Comparison of ENCODE assay signal across 18 mouse cellular contexts in the genomic region with DNA sequence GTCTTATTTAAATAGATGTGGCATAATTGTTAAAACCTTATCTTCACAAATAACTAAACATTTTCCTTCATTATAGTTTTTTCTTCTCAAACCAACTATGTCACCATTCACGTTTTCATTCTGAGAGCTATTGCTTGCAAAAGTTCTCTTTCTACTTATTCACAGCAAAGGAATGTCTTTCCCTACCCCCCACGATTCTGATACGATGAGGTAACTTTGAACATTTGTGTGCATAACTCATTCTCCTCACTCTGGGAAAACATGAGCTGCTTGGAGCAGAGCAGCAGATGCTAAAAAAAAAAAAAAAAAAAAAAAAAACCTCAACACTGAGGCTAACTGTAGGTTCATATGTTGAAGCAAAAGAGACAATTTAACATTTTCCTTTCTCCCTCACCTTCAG.
DNase-seq lines count a peak whose midpoint lies in the region; ATAC-seq and TF ChIP-seq lines count a peak whose summit lies in the region.
"Had no signal": no experiment of that assay in that cellular context is flagged by ENCODE, and none has a peak within 500 bp of the region (broad histone marks: within the 10 kb centered on the region; RNA-seq: fewer than 3 reads in every experiment).

No protein-coding gene starts in this region.

- peak; percentile 30 for DNase-seq in embryo, embryonic 11 days
- no peak for DNase-seq in embryo, embryonic 10.5 days (ENCODE audit: low spot score)
- DNase-seq in layer of hippocampus, adult 9-11 months = peak; percentile 10
- no peak for DNase-seq in layer of hippocampus, adult 11-12 months (ENCODE audit: low spot score)
- DNase-seq in fibroblast of lung, adult 2 months (ENCODE audit: low read depth) = peak; percentile 81
- peak; percentile 52 for DNase-seq in skeletal muscle tissue, adult 2 months (ENCODE audit: low read depth, low spot score)
- no peak for DNase-seq in midbrain, postnatal 0 days (ENCODE audit: low spot score)
- no peak for DNase-seq in urinary bladder, adult 2 months (ENCODE audit: low spot score)
- DNase-seq: cerebellum, adult 9-10 months; kidney, adult 11 months; thymus, postnatal 14 days had no signal

- no peak overlapping the region for H3K27ac ChIP-seq in midbrain, postnatal 0 days (ENCODE audit: low read depth, low read length)
- H3K27ac ChIP-seq: heart, embryonic 13.5 days; hindbrain, embryonic 12.5 days; layer of hippocampus, adult 2 months; limb, embryonic 15.5 days; midbrain, embryonic 15.5 days had no signal

- no peak overlapping the region for H3K4me2 ChIP-seq in midbrain, postnatal 0 days (ENCODE audit: low read depth, low read length, poor library complexity, severe bottlenecking)
- H3K4me2 ChIP-seq: heart, embryonic 13.5 days; hindbrain, embryonic 12.5 days; limb, embryonic 15.5 days; midbrain, embryonic 15.5 days had no signal

- no peaks in the 10 kb centered on the region for H3K4me1 ChIP-seq in midbrain, postnatal 0 days (ENCODE audit: insufficient read depth, low read length)
- H3K4me1 ChIP-seq: heart, embryonic 13.5 days; limb, embryonic 15.5 days; midbrain, embryonic 15.5 days had no signal

- WGBS in midbrain, postnatal 0 days = 74% methylated on average over 3 of the region's 3 CpGs

- H3K9ac ChIP-seq in midbrain, postnatal 0 days (replicated peaks; ENCODE audit: low read length, poor library complexity, severe bottlenecking) = no peak overlapping the region
- H3K9ac ChIP-seq: heart, embryonic 13.5 days; hindbrain, embryonic 12.5 days; limb, embryonic 15.5 days; midbrain, embryonic 15.5 days had no signal

- no peaks in the 10 kb centered on the region for H3K27me3 ChIP-seq in midbrain, postnatal 0 days (ENCODE audit: insufficient read depth, low read length)
- H3K27me3 ChIP-seq: heart, embryonic 13.5 days; hindbrain, embryonic 12.5 days; limb, embryonic 15.5 days; midbrain, embryonic 15.5 days had no signal

- no peaks in the 10 kb centered on the region for H3K9me3 ChIP-seq in midbrain, postnatal 0 days (ENCODE audit: low read length)
- H3K9me3 ChIP-seq: G1E; heart, embryonic 13.5 days; hindbrain, embryonic 12.5 days; limb, embryonic 15.5 days; midbrain, embryonic 15.5 days had no signal

- no peaks in the 10 kb centered on the region for H3K36me3 ChIP-seq in midbrain, postnatal 0 days (ENCODE audit: insufficient read depth, low read length)
- H3K36me3 ChIP-seq: G1E; heart, embryonic 13.5 days; hindbrain, embryonic 12.5 days; limb, embryonic 15.5 days; midbrain, embryonic 15.5 days had no signal

- TF ChIP-seq CTCF in midbrain, postnatal 0 days (IDR thresholded peaks at IDR 0.05) = no peak

- no peak for ATAC-seq in midbrain, postnatal 0 days (ENCODE audit: low FRiP score)
- ATAC-seq: activated CD4-positive, CD25-positive, alpha-beta regulatory T cell, adult 4 months; midbrain, embryonic 15.5 days had no signal

- H3K4me3 ChIP-seq in midbrain, postnatal 0 days (ENCODE audit: low read depth, low read length) = no peak overlapping the region
- H3K4me3 ChIP-seq: heart, embryonic 13.5 days; hindbrain, embryonic 12.5 days; layer of hippocampus, adult 2 months; limb, embryonic 15.5 days; midbrain, embryonic 15.5 days had no signal

Comparison
In these comparisons a context has a peak if more than half of its experiments do, and no peak if none do; other contexts are left out.
1. DNase-seq: peak in embryo, embryonic 11 days (single experiment), layer of hippocampus, adult 9-11 months (single experiment), fibroblast of lung, adult 2 months (single experiment) and skeletal muscle tissue, adult 2 months (single experiment); none in embryo, embryonic 10.5 days (single experiment), layer of hippocampus, adult 11-12 months (single experiment), midbrain, postnatal 0 days (single experiment) and urinary bladder, adult 2 months (single experiment).